Mouse (Mus musculus): Measurements from ENCODE around the gene Gm21987.

Gene Gm21987

GRCm38 (mm10) chr16:38348217-38348761 lies 1.4 kb downstream of the Gm21987 start:
- DNase-seq (ENCODE audit: low read depth, low spot score), result no peak

- DNase-seq (ENCODE audit: low read depth, low spot score), result no peak
Observed at GRCm38 (mm10) chr16:38349881-38350280, 3.0 kb downstream of the Gm21987 start.

- DNase-seq (ENCODE audit: low read depth, low spot score), result no peak
Observed at GRCm38 (mm10) chr16:38350361-38350855, 3.6 kb downstream of the Gm21987 start.

GRCm38 (mm10) chr16:38350939-38351338 lies 4.1 kb downstream of the Gm21987 start:
- DNase-seq (ENCODE audit: low read depth, low spot score), result no peak

GRCm38 (mm10) chr16:38352031-38352430 lies 5.2 kb downstream of the Gm21987 start:
- DNase-seq (ENCODE audit: low read depth, low spot score), result no peak

- no peak for DNase-seq (ENCODE audit: low read depth, low spot score)
Observed at GRCm38 (mm10) chr16:38352851-38353250, 6.0 kb downstream of the Gm21987 start.

GRCm38 (mm10) chr16:38353642-38354041 lies 6.8 kb downstream of the Gm21987 start:
- DNase-seq (ENCODE audit: low read depth, low spot score), result no peak

GRCm38 (mm10) chr16:38354185-38354913 lies 7.5 kb downstream of the Gm21987 start:
- no peak for DNase-seq (ENCODE audit: low read depth, low spot score)

- DNase-seq (ENCODE audit: low read depth, low spot score), result no peak
Observed at GRCm38 (mm10) chr16:38358256-38358812, 11.5 kb downstream of the Gm21987 start.

- no peak for DNase-seq (ENCODE audit: low read depth, low spot score)
Observed at GRCm38 (mm10) chr16:38359241-38359640, 12.4 kb downstream of the Gm21987 start.

- no peak for DNase-seq (ENCODE audit: low read depth, low spot score)
Observed at GRCm38 (mm10) chr16:38359857-38360256, 13.0 kb downstream of the Gm21987 start.

- DNase-seq (ENCODE audit: low read depth, low spot score), result no peak
Observed at GRCm38 (mm10) chr16:38360317-38360716, 13.5 kb downstream of the Gm21987 start.

GRCm38 (mm10) chr16:38361933-38362332 lies 15.1 kb downstream of the Gm21987 start, which contains the start of gene Popdc2:
Popdc2 (plus strand) TSS chr16:38362209.
- no peak for DNase-seq (ENCODE audit: low read depth, low spot score)

GRCm38 (mm10) chr16:38362493-38363255 lies 15.8 kb downstream of the Gm21987 start:
- DNase-seq (ENCODE audit: low read depth, low spot score), result no peak

- no peak for DNase-seq (ENCODE audit: low read depth, low spot score)
Observed at GRCm38 (mm10) chr16:38363256-38363595, 16.4 kb downstream of the Gm21987 start.

- no peak for DNase-seq (ENCODE audit: low read depth, low spot score)
Observed at GRCm38 (mm10) chr16:38363657-38364056, 16.8 kb downstream of the Gm21987 start.

GRCm38 (mm10) chr16:38365390-38365789 lies 18.6 kb downstream of the Gm21987 start:
- DNase-seq (ENCODE audit: low read depth, low spot score), result no peak

- no peak for DNase-seq (ENCODE audit: low read depth, low spot score)
Observed at GRCm38 (mm10) chr16:38366231-38366630, 19.4 kb downstream of the Gm21987 start.

GRCm38 (mm10) chr16:38368336-38368735 lies 21.5 kb downstream of the Gm21987 start:
- no peak for DNase-seq (ENCODE audit: low read depth, low spot score)

- DNase-seq (ENCODE audit: low read depth, low spot score), result no peak
Observed at GRCm38 (mm10) chr16:38369000-38369399, 22.2 kb downstream of the Gm21987 start.

GRCm38 (mm10) chr16:38369431-38369830 lies 22.6 kb downstream of the Gm21987 start:
- DNase-seq (ENCODE audit: low read depth, low spot score), result no peak

- DNase-seq (ENCODE audit: low read depth, low spot score), result no peak
Observed at GRCm38 (mm10) chr16:38369992-38370484, 23.2 kb downstream of the Gm21987 start.
